Mouse (Mus musculus): ENCODE results near the gene Prcd. TPM values are rescaled to one million over a fixed set of nuclear protein-coding genes. Genes with fewer than 3 reads are reported as not detected.

Prcd gene
- polyA plus RNA-seq (2014; fragmentation: Illumina TruSeq; extraction: RNeasy Lipid Tissue Mini Kit (QIAGEN cat#74804); ENCODE audit: low read depth, low replicate concordance), result 1.9 TPM

GRCm38 (mm10) chr11:116653234-116653633 is at the start of gene Prcd:
Gene Prcd, plus strand, starts transcription at chr11:116653534.

GRCm38 (mm10) chr11:116626299-116627071 is 26.8 kb upstream of the Prcd start, which contains the start of gene Rhbdf2:
Gene Rhbdf2, minus strand, starts transcription at chr11:116627019.

GRCm38 (mm10) chr11:116654255-116654821 is 1.0 kb downstream of the Prcd start, which contains the start of gene Cygb:
Gene Cygb, minus strand, starts transcription at chr11:116654313.

Other genes with a start within 250 kb of the Prcd start
- 0.82 TPM for gene Rnf157, start 240.5 kb upstream of the Prcd start, polyA plus RNA-seq (2014; fragmentation: Illumina TruSeq; extraction: RNeasy Lipid Tissue Mini Kit (QIAGEN cat#74804); ENCODE audit: low read depth, low replicate concordance)
- gene Ubald2, start 219.4 kb upstream of the Prcd start, polyA plus RNA-seq (2014; fragmentation: Illumina TruSeq; extraction: RNeasy Lipid Tissue Mini Kit (QIAGEN cat#74804); ENCODE audit: low read depth, low replicate concordance), result 8.3 TPM
- gene Qrich2, start 187.3 kb upstream of the Prcd start, polyA plus RNA-seq (2014; fragmentation: Illumina TruSeq; extraction: RNeasy Lipid Tissue Mini Kit (QIAGEN cat#74804); ENCODE audit: low read depth, low replicate concordance), result not detected
- 31.6 TPM for gene Prpsap1, start 159.3 kb upstream of the Prcd start, polyA plus RNA-seq (2014; fragmentation: Illumina TruSeq; extraction: RNeasy Lipid Tissue Mini Kit (QIAGEN cat#74804); ENCODE audit: low read depth, low replicate concordance)
- gene Sphk1, start 122.6 kb upstream of the Prcd start, polyA plus RNA-seq (2014; fragmentation: Illumina TruSeq; extraction: RNeasy Lipid Tissue Mini Kit (QIAGEN cat#74804); ENCODE audit: low read depth, low replicate concordance), result not detected
- 3.7 TPM for gene Ube2o, start 72.1 kb upstream of the Prcd start, polyA plus RNA-seq (2014; fragmentation: Illumina TruSeq; extraction: RNeasy Lipid Tissue Mini Kit (QIAGEN cat#74804); ENCODE audit: low read depth, low replicate concordance)
- not detected for gene Aanat, start 67.1 kb upstream of the Prcd start, polyA plus RNA-seq (2014; fragmentation: Illumina TruSeq; extraction: RNeasy Lipid Tissue Mini Kit (QIAGEN cat#74804); ENCODE audit: low read depth, low replicate concordance)
- not detected for gene Rhbdf2, start 26.5 kb upstream of the Prcd start, polyA plus RNA-seq (2014; fragmentation: Illumina TruSeq; extraction: RNeasy Lipid Tissue Mini Kit (QIAGEN cat#74804); ENCODE audit: low read depth, low replicate concordance)
- 1.9 TPM for gene Cygb, start 779 bp downstream of the Prcd start, polyA plus RNA-seq (2014; fragmentation: Illumina TruSeq; extraction: RNeasy Lipid Tissue Mini Kit (QIAGEN cat#74804); ENCODE audit: low read depth, low replicate concordance)
- 0.23 TPM for gene St6galnac1, start 122.0 kb downstream of the Prcd start, polyA plus RNA-seq (2014; fragmentation: Illumina TruSeq; extraction: RNeasy Lipid Tissue Mini Kit (QIAGEN cat#74804); ENCODE audit: low read depth, low replicate concordance)
- gene Mxra7, start 174.5 kb downstream of the Prcd start, polyA plus RNA-seq (2014; fragmentation: Illumina TruSeq; extraction: RNeasy Lipid Tissue Mini Kit (QIAGEN cat#74804); ENCODE audit: low read depth, low replicate concordance), result 28.5 TPM
- gene Mettl23, start 189.7 kb downstream of the Prcd start, polyA plus RNA-seq (2014; fragmentation: Illumina TruSeq; extraction: RNeasy Lipid Tissue Mini Kit (QIAGEN cat#74804); ENCODE audit: low read depth, low replicate concordance), result 63.3 TPM
- 9.3 TPM for gene Jmjd6, start 189.9 kb downstream of the Prcd start, polyA plus RNA-seq (2014; fragmentation: Illumina TruSeq; extraction: RNeasy Lipid Tissue Mini Kit (QIAGEN cat#74804); ENCODE audit: low read depth, low replicate concordance)
- 21.5 TPM for gene Mfsd11, start 198.9 kb downstream of the Prcd start, polyA plus RNA-seq (2014; fragmentation: Illumina TruSeq; extraction: RNeasy Lipid Tissue Mini Kit (QIAGEN cat#74804); ENCODE audit: low read depth, low replicate concordance)
- gene Srsf2, start 199.6 kb downstream of the Prcd start, polyA plus RNA-seq (2014; fragmentation: Illumina TruSeq; extraction: RNeasy Lipid Tissue Mini Kit (QIAGEN cat#74804); ENCODE audit: low read depth, low replicate concordance), result 468 TPM

Measured in adrenal gland, adult 10 weeks (tissue).